Mouse (Mus musculus) stomach, embryonic 14.5 days (tissue): Measurements from ENCODE around the gene Gpr88. TPM values are rescaled to one million over a fixed set of nuclear protein-coding genes. Genes with fewer than 3 reads are reported as not detected.
"Not testable (repeated sequence)": the region's sequence is repeated elsewhere in the genome, so short reads cannot be mapped to it uniquely, and the experiment has no call there.

ENCODE experiments used
- ATAC-seq: fragments of 200-750 bp; cut with Nextera tagmentation; 2 replicates; pipeline ENCODE4 v1.8.0; 2017; ENCODE audit warnings: low read depth, moderate TSS enrichment; ENCODE audit not compliant: insufficient number of reproducible peaks, insufficient read depth, low FRiP score
- H3K27ac ChIP-seq: fragments of 300-500 bp; sonication (generic); 2 replicates; pipeline ENCODE4 v1.5.1; 2014; ENCODE audit warnings: mild to moderate bottlenecking, low read length, moderate library complexity, mixed read lengths
- H3K27me3 ChIP-seq: fragments of 300-500 bp; sonication (generic); 2 replicates; pipeline ENCODE4 v1.6.1; 2014; ENCODE audit warnings: low read length, control low read depth, mixed read lengths; ENCODE audit not compliant: control insufficient read depth, insufficient read depth
- H3K36me3 ChIP-seq: fragments of 300-500 bp; sonication (generic); 2 replicates; pipeline ENCODE4 v1.6.1; 2014; ENCODE audit warnings: mild to moderate bottlenecking, control low read depth, low read length, moderate library complexity, mixed read lengths; ENCODE audit not compliant: control insufficient read depth, insufficient read depth
- H3K4me1 ChIP-seq: fragments of 300-500 bp; sonication (generic); 2 replicates; pipeline ENCODE4 v1.6.1; 2014; ENCODE audit warnings: low read length, control low read depth, mixed read lengths; ENCODE audit not compliant: control insufficient read depth, insufficient read depth
- H3K4me2 ChIP-seq: fragments of 300-500 bp; sonication (generic); replicated peaks from 2 replicates; pipeline ENCODE4 v1.6.1; 2014; ENCODE audit warnings: low read depth, low read length, control low read depth
- H3K4me3 ChIP-seq: fragments of 300-500 bp; sonication (generic); 2 replicates; pipeline ENCODE4 v1.5.1; 2014; ENCODE audit warnings: low read depth, low read length, control low read depth
- H3K9ac ChIP-seq: fragments of 300-500 bp; sonication (generic); replicated peaks from 2 replicates; pipeline ENCODE4 v1.6.1; 2014; ENCODE audit warnings: low read depth, mild to moderate bottlenecking, control low read depth, low read length, moderate library complexity, mixed read lengths
- H3K9me3 ChIP-seq: fragments of 300-500 bp; sonication (generic); 2 replicates; pipeline ENCODE4 v1.6.1; 2016; ENCODE audit warnings: low read depth, low read length, control low read depth; ENCODE audit not compliant: control insufficient read depth
- WGBS: fragments of 180-500 bp; shearing (Covaris S2); extraction: QIAGEN DNeasy Blood & Tissue Kit; methylation state at CpG from one replicate; pipeline ENCODE4 v1.1.7; 2014; 5-methylcytosine and 5-hydroxymethylcytosine counted together
- polyA plus RNA-seq: library from polyadenylated mRNA; unstranded; fragments of >200 nt; fragmentation: Nextera tagmentation; extraction: Ambion mirVana; gene quantifications from 2 replicates; pipeline ENCODE4 v1.2.1, GENCODE M21; 2014

The Gpr88 gene
- polyA plus RNA-seq, 1 experiment from 2014 or later: 2.1 TPM

- Histone ChIP-seq H3K27me3 (no peaks in the 10 kb centered on the region), H3K4me1 (no peaks in the 10 kb centered on the region), H3K4me3 (no peak overlapping the region), H3K27ac (peak overlapping the region; percentile 75; the same call in 1 of the 2 replicates), H3K9me3 (no peaks in the 10 kb centered on the region), H3K4me2 (no peak overlapping the region), H3K9ac (no peak overlapping the region), H3K36me3 (no peaks in the 10 kb centered on the region)
- 22% methylated on average over 3 of the region's 3 CpGs for WGBS
- ATAC-seq: no peak; the same call in 1 of the 2 replicates
These were observed 31.7 kb downstream of the Gpr88 start for GRCm38 (mm10) chr3:116221686-116222010.

GRCm38 (mm10) chr3:116220980-116221685 lies 32.2 kb downstream of the Gpr88 start:
- no peaks in the 10 kb centered on the region for H3K9me3 ChIP-seq
- peak overlapping the region; percentile 75; the same call in 1 of the 2 replicates for H3K27ac ChIP-seq
- H3K4me3 ChIP-seq: no peak overlapping the region
- H3K36me3 ChIP-seq: no peaks in the 10 kb centered on the region
- ATAC-seq: no peak
- no peak overlapping the region for H3K4me2 ChIP-seq
- no peak overlapping the region for H3K9ac ChIP-seq
- no peaks in the 10 kb centered on the region for H3K27me3 ChIP-seq
- WGBS: 30% methylated on average over 6 of the region's 6 CpGs
- H3K4me1 ChIP-seq: no peaks in the 10 kb centered on the region

- H3K36me3 ChIP-seq, H3K27me3 ChIP-seq, ATAC-seq, H3K4me3 ChIP-seq, H3K4me1 ChIP-seq, H3K9ac ChIP-seq, H3K27ac ChIP-seq, H3K9me3 ChIP-seq, H3K4me2 ChIP-seq: not testable (repeated sequence)
- WGBS: 53% methylated on average over 6 of the region's 6 CpGs
These were observed 35.9 kb downstream of the Gpr88 start for GRCm38 (mm10) chr3:116217398-116217797.

- no peak overlapping the region for H3K4me3 ChIP-seq
- no peak for ATAC-seq
- 68% methylated on average over 1 of the region's 1 CpGs for WGBS
These were observed 37.0 kb downstream of the Gpr88 start for GRCm38 (mm10) chr3:116216261-116216660.

GRCm38 (mm10) chr3:116211639-116212038 lies 41.7 kb downstream of the Gpr88 start:
- Histone ChIP-seq H3K4me3 (no peak overlapping the region), H3K36me3 (no peaks in the 10 kb centered on the region), H3K9ac (no peak overlapping the region), H3K4me1 (no peaks in the 10 kb centered on the region), H3K4me2 (no peak overlapping the region), H3K27ac (0 out of 2 replicates have a peak overlapping the region, but pooled peaks have one; percentile 27), H3K9me3 (no peaks in the 10 kb centered on the region), H3K27me3 (no peaks in the 10 kb centered on the region)
- 64% methylated on average over 5 of the region's 5 CpGs for WGBS
- no peak for ATAC-seq

More at GRCm38 (mm10) chr3:116216261-116216660, 37.0 kb downstream of the Gpr88 start:
- H3K9ac ChIP-seq: no peak overlapping the region
- no peaks in the 10 kb centered on the region for H3K27me3 ChIP-seq
- H3K27ac ChIP-seq: no peak overlapping the region
- no peaks in the 10 kb centered on the region for H3K9me3 ChIP-seq
- no peaks in the 10 kb centered on the region for H3K36me3 ChIP-seq
- no peaks in the 10 kb centered on the region for H3K4me1 ChIP-seq
- H3K4me2 ChIP-seq: no peak overlapping the region

GRCm38 (mm10) chr3:116210720-116211121 lies 42.6 kb downstream of the Gpr88 start:
- WGBS: 50% methylated on average over 8 of the region's 8 CpGs
- peak; percentile 63; the same call in 1 of the 2 replicates for ATAC-seq
- Histone ChIP-seq H3K27me3 (no peaks in the 10 kb centered on the region), H3K4me1 (no peaks in the 10 kb centered on the region; the same call in 1 of the 2 replicates), H3K27ac (peak overlapping the region; percentile 33; the same call in 1 of the 2 replicates), H3K36me3 (no peaks in the 10 kb centered on the region), H3K4me3 (no peak overlapping the region), H3K9me3 (no peaks in the 10 kb centered on the region), H3K9ac (no peak overlapping the region), H3K4me2 (no peak overlapping the region)

GRCm38 (mm10) chr3:116209214-116209613 lies 44.1 kb downstream of the Gpr88 start:
- H3K27ac ChIP-seq: no peak overlapping the region
- WGBS: 62% methylated on average over 8 of the region's 8 CpGs
- no peaks in the 10 kb centered on the region for H3K27me3 ChIP-seq
- H3K36me3 ChIP-seq: no peaks in the 10 kb centered on the region
- H3K4me3 ChIP-seq: no peak overlapping the region
- H3K9me3 ChIP-seq: no peaks in the 10 kb centered on the region
- H3K4me2 ChIP-seq: no peak overlapping the region
- H3K4me1 ChIP-seq: no peaks in the 10 kb centered on the region; the same call in 1 of the 2 replicates
- no peak for ATAC-seq
- H3K9ac ChIP-seq: no peak overlapping the region

- Histone ChIP-seq H3K4me1 (no peaks in the 10 kb centered on the region; the same call in 1 of the 2 replicates), H3K27me3 (no peaks in the 10 kb centered on the region), H3K4me2 (no peak overlapping the region), H3K9me3 (no peaks in the 10 kb centered on the region), H3K9ac (no peak overlapping the region), H3K27ac (no peak overlapping the region), H3K36me3 (no peaks in the 10 kb centered on the region), H3K4me3 (no peak overlapping the region)
- ATAC-seq: no peak
- 66% methylated on average over 8 of the region's 8 CpGs for WGBS
These were observed 46.9 kb downstream of the Gpr88 start for GRCm38 (mm10) chr3:116206306-116206834.
